Mouse (Mus musculus) embryonic facial prominence, embryonic 11.5 days (tissue): ENCODE results near the gene Inppl1. TPM values are rescaled to one million over a fixed set of nuclear protein-coding genes. Genes with fewer than 3 reads are reported as not detected.

Experiments used
- ATAC-seq: fragments of 200-750 bp; cut with Nextera tagmentation; replicated peaks from 2 replicates; pipeline ENCODE4 v1.8.0; 2017; ENCODE audit warnings: low read depth; ENCODE audit not compliant: insufficient number of reproducible peaks, low FRiP score, low TSS enrichment
- DNase-seq: peaks from one replicate; pipeline ENCODE4 v3.0.0-alpha.2; 2015; ENCODE audit warnings: low spot score
- H3K27ac ChIP-seq: fragments of 300-500 bp; sonication (generic); replicated peaks from 2 replicates; pipeline ENCODE4 v1.5.1; 2014; ENCODE audit warnings: mild to moderate bottlenecking, low read depth, low read length, control low read depth
- H3K27me3 ChIP-seq: fragments of 300-500 bp; sonication (generic); 2 replicates; pipeline ENCODE4 v1.6.1; 2014; ENCODE audit warnings: mild to moderate bottlenecking, low read length, moderate library complexity, mixed read lengths; ENCODE audit not compliant: control insufficient read depth, insufficient read depth
- H3K36me3 ChIP-seq: fragments of 300-500 bp; sonication (generic); replicated peaks from 2 replicates; pipeline ENCODE4 v1.6.1; 2014; ENCODE audit warnings: low read depth, mild to moderate bottlenecking, low read length, moderate library complexity, mixed read lengths; ENCODE audit not compliant: control insufficient read depth, insufficient read depth
- H3K4me1 ChIP-seq: fragments of 300-500 bp; sonication (generic); 2 replicates; pipeline ENCODE4 v1.6.1; 2014; ENCODE audit warnings: low read length, mixed read lengths; ENCODE audit not compliant: control insufficient read depth, insufficient read depth
- H3K4me2 ChIP-seq: fragments of 300-500 bp; sonication (generic); 2 replicates; pipeline ENCODE4 v1.6.1; 2014; ENCODE audit warnings: low read depth, mild to moderate bottlenecking, control low read depth, low read length, moderate library complexity
- H3K4me3 ChIP-seq: fragments of 300-500 bp; sonication (generic); 2 replicates; pipeline ENCODE4 v1.5.1; 2014; ENCODE audit warnings: low read depth, low read length, control low read depth
- H3K9ac ChIP-seq: fragments of 300-500 bp; sonication (generic); replicated peaks from 2 replicates; pipeline ENCODE4 v1.6.1; 2014; ENCODE audit warnings: mild to moderate bottlenecking, control low read depth, low read length
- H3K9me3 ChIP-seq: fragments of 300-500 bp; sonication (generic); replicated peaks from 2 replicates; pipeline ENCODE4 v1.6.1; 2016; ENCODE audit warnings: mild to moderate bottlenecking, low read length, inconsistent platforms, mixed read lengths; ENCODE audit not compliant: control insufficient read depth
- WGBS: fragments of 180-500 bp; shearing (Covaris S2); extraction: QIAGEN DNeasy Blood & Tissue Kit; methylation state at CpG from one replicate; pipeline ENCODE4 v1.1.7; 2014; 5-methylcytosine and 5-hydroxymethylcytosine counted together
- microRNA-seq: library from miRNA; unstranded; fragments of <30 nt; microRNA quantifications from one replicate; pipeline ENCODE4, GENCODE M21; 2016; ENCODE audit warnings: borderline number of aligned reads
- polyA plus RNA-seq: library from polyadenylated mRNA; unstranded; fragments of >200 nt; fragmentation: Nextera tagmentation; extraction: Ambion mirVana; gene quantifications from 2 replicates; pipeline ENCODE4 v1.2.1, GENCODE M21; 2014

Gene Inppl1
- polyA plus RNA-seq, 1 experiment from 2014 or later: 30.5 TPM

DNA sequence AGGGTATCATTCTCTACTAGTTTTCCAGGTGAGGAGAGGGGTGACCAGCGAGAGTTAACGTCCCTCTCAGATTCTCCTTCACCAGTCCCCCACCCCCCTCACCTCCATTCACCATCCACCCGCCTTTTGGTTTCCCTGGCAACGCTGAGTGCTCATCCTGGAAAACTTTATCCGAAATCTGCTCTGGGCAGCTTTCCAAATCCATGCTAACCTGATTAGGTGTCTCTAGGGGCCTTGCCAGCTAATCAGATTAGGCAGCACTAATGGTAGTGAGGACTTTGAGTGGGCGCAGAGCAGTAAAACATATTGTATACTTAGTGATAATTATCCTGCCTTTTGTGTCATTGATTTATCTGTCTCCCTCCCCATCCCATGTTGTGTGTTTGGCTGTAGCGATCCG, 65.3 kb downstream of the Inppl1 start:
- Histone ChIP-seq H3K9ac (no peak overlapping the region), H3K27me3 (no peaks in the 10 kb centered on the region), H3K27ac (no peak overlapping the region), H3K36me3 (no peaks in the 10 kb centered on the region), H3K4me3 (no peak overlapping the region), H3K4me2 (no peak overlapping the region), H3K4me1 (no peaks in the 10 kb centered on the region), H3K9me3 (no peaks in the 10 kb centered on the region)
- DNase-seq: peak; percentile 69
- WGBS: 52% methylated on average over 8 of the region's 8 CpGs
- ATAC-seq: no peak

Small RNAs within 50 kb of the gene (microRNA-seq; reads per million reads assigned to microRNA genes)
- gene Gm22655: not detected

Other genes starting within 250 kb of the Inppl1 start
- 35.8 and 38.4 TPM in 2 replicates for gene Clpb, start 174.6 kb downstream of the Inppl1 start, polyA plus RNA-seq
- gene Phox2a, start 19.9 kb downstream of the Inppl1 start, polyA plus RNA-seq: 0.34 and 0.57 TPM in 2 replicates
- gene Folr2, start 19.0 kb upstream of the Inppl1 start, polyA plus RNA-seq: 0.50 TPM in 1 of 2 replicates, not detected in the other
- 85.6 and 92.7 TPM in 2 replicates for gene Anapc15, start 25.5 kb upstream of the Inppl1 start, polyA plus RNA-seq
- gene Folr1, start 32.6 kb upstream of the Inppl1 start, polyA plus RNA-seq: 0.91 and 4.9 TPM in 2 replicates
- gene Lamtor1, start 67.7 kb upstream of the Inppl1 start, polyA plus RNA-seq: 127 and 149 TPM in 2 replicates
- 0.26 and 0.27 TPM in 2 replicates for gene Tomt, start 68.1 kb upstream of the Inppl1 start, polyA plus RNA-seq
- 11.0 and 12.1 TPM in 2 replicates for gene Lrrc51, start 95.7 kb upstream of the Inppl1 start, polyA plus RNA-seq
- 107 and 110 TPM in 2 replicates for gene Numa1, start 95.9 kb upstream of the Inppl1 start, polyA plus RNA-seq
- 1.6 TPM in 2 replicates for gene Il18bp, start 180.5 kb upstream of the Inppl1 start, polyA plus RNA-seq
- 26.9 and 28.9 TPM in 2 replicates for gene Rnf121, start 227.2 kb upstream of the Inppl1 start, polyA plus RNA-seq
- 23.0 and 23.8 TPM in 2 replicates for gene Xndc1, start 227.3 kb upstream of the Inppl1 start, polyA plus RNA-seq
- 1.4 and 1.9 TPM in 2 replicates for gene Xntrpc, start 227.5 kb upstream of the Inppl1 start, polyA plus RNA-seq
- not detected in 2 replicates for gene Trpc2, start 244.9 kb upstream of the Inppl1 start, polyA plus RNA-seq